Mouse (Mus musculus): Measurements from ENCODE around the gene Zmym6.
"Not testable (repeated sequence)": the region's sequence is repeated elsewhere in the genome, so short reads cannot be mapped to it uniquely, and the experiment has no call there.

Zmym6 gene

DNA sequence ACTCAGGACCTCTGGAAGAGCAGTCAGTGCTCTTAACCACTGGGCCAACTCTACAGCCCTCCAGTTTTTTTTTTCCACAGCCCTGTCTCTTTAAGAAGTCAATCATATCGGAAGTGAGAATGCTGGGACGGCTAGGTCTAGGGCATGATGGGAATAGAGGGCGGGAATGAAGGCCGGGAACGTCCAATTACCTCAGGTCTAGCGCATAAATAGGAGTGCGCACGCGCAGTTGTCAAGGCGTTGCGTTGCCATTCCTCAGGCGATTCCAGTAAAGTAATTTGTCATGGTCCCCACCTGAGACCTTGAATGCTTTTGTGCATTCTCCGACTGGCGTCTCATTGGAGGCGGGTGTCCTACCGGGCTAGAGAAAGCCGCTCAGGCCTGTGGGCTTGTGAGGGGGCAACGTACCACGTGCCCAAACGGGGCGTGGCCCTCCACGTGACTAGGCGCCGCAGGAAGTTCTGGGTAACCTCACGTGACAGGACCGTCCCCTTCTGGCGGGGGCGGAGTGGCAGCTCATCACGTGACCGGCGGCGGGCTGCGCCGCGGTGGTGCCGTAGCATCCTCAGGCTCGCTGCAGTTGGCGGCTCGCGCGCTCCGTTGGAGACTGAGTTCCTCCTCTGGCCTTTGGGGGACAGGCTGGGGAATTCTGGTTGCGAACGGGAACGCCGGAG lies at the start of gene Zmym6:
Zmym6 (plus strand) TSS at position 509 of the 674 bp plus-strand sequence.
- DNase-seq (ENCODE audit: low spot score in 2 of 2) = peak; percentile 79 to 85

DNA sequence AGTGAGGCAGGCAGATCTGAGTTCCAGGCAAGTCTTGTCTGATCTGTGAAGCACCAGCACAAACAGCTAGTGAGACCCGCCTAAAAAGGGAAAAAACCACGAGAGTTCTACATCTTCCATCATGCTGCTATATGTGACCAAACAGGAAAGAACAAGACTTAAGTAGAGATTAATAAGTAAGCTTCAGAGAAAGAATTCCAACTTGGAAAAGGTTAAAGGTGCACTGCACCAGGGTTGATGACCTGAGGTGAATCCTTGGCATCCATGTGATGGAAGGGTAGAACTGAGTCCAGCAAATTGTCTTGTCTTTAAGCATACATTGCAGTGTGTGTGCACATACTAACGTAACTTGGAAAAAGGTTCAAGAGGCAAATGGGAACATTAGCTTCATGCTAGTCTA lies 40.0 kb upstream of the Zmym6 start:
- DNase-seq (ENCODE audit: low spot score in 2 of 2) = no peak

DNA sequence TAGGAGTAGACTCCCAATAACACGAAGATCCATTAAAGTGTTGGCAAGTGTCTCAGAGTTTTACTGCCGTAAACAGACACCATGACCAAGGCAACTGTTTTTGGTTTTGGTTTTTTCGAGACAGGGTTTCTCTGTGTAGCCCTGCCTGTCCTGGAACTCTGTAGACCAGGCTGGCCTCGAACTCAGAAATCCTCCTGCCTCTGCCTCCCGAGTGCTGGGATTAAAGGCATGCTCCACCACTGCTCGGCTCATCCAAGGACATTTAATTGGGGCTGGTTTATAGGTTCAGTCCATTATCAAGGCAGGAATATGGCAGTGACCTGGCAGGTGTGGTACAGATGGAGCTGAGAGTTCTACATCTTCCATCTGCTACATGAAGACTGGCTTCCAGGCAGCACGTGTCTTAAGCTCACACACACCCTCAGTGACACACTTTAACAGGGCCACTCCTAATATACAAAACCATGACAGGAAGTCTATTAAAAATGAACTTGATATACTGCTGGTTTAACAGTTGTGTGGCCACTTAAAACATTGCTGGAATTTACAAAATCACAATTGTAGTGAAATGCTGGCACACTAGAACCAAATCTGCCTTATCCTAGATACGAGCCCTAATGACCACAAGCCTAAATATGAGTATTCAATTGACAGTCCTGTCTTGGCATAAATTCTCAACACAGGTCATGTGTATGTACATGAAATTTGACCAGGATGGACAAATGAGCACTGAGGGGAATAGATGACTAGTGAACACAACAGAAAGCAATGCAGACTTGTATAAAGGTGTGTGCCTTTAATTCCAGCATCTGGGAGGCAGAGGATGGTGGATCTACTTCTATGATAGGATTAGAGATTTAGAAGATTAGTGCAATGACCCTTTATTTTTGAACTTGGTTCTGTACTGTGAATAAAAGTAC lies 39.0 kb upstream of the Zmym6 start:
- DNase-seq (ENCODE audit: low spot score in 2 of 2) = no peak

DNA sequence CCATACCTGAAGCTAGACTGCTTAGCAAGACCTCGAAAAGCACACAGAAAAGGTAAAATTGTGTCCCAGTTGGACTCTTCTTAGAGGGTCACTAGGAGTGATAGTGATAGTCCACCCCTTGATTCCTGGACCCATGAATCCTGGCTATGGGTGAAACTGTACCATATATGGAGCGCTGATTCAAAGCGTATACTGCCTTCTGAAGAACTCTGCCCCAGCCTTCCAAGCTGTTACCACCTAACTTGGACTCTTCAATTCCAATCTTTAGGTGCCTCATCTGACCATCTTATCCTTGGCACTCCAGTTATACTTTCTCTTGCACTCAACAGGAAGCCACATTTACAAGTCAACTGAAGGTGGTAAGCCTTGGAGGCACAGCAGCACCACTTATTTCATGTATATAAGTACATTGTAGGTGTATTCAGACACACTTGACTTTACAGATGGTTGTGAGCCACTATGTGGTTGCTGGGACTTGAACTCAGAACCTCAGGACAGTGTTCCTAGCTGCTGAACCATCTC lies 38.3 kb upstream of the Zmym6 start:
- DNase-seq (ENCODE audit: low spot score in 2 of 2) = no peak

DNA sequence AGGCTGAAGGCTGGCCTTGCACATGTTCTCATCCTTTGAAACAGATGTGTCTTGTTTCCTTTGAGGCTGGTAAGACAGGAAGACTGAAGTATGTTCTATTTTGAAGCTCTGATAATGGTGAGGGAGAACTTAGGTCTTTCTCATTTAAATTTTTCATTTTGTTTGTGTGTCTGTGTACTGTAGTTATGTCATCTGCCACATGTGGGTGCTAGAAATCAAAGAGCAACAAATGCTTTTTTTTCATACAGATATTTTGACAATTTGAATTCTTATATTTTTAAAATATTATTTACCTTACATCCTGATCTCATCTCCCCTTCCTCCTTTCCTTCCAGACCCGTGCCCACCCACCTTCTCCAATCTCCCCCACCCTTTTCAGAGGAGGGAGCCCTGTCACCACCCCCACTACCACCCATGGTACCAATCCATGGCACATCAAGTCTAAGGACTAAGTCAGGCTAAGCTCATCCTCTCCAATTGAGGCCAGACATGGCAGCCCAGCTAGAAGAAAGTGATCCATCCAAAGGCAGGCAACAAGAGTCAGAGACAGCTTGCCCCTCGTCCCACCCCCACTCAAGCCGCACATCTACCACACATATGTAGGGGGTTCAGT lies 37.2 kb upstream of the Zmym6 start:
- DNase-seq (ENCODE audit: low spot score in 2 of 2) = no peak

DNA sequence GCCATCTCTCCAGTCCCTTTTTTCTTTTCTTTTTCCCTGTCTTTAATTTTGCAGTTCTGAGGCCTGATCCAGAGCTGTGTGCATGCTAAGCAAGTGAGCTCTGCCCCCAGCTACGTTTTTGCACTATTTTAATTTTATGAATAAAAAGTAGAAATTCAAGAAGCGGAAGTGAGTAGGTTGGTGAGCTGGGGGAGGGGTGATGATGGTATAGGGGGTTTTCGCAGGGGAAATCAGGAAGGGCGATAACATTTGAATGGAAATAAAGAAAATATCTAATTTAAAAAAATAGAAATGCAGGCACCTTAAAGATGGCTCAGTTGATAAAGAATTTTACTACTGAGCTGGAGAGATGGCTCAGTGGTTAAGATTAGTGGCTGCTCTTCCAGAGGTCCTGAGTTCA lies 33.6 kb upstream of the Zmym6 start:
- no peak for DNase-seq (ENCODE audit: low spot score in 2 of 2)

DNA sequence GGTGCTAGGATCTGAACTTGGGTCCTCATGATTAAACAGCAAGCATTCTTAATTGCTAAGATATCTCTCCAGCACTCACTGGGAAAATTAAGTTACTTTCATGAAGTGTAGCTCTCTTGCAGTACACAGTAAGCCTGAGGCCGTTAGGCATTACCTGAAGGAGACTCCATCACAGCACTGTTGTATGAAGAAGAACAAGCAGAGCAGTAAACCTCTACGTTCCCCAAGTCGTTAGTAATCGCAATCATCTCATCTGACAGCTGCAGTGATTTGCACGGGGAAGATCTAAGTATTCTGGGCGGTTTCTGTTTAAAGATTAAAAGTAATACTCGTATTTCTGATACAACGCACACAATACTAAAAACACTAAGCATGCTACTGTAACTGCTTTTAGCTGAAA lies 26.1 kb upstream of the Zmym6 start:
- no peak for DNase-seq (ENCODE audit: low spot score in 2 of 2)

DNA sequence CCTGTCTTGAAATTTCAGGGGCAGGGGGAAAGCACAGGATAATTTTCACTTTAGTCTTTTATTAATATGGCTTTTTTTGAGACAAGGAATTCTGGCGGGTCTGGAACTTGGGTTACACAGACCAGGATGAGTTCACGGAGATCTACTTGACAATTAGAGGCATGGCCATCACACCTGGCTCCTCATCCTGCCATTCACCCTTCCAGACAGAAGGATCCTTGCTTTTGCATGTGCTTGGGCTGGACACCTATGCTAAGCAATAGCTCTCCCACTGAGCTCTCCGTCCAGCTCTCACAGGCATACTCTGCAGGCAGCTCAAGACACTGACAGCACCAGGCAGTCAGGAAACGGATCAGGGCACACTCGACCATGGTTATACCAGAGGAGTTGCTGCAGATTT lies 24.1 kb upstream of the Zmym6 start:
- no peak for DNase-seq (ENCODE audit: low spot score in 2 of 2)

DNA sequence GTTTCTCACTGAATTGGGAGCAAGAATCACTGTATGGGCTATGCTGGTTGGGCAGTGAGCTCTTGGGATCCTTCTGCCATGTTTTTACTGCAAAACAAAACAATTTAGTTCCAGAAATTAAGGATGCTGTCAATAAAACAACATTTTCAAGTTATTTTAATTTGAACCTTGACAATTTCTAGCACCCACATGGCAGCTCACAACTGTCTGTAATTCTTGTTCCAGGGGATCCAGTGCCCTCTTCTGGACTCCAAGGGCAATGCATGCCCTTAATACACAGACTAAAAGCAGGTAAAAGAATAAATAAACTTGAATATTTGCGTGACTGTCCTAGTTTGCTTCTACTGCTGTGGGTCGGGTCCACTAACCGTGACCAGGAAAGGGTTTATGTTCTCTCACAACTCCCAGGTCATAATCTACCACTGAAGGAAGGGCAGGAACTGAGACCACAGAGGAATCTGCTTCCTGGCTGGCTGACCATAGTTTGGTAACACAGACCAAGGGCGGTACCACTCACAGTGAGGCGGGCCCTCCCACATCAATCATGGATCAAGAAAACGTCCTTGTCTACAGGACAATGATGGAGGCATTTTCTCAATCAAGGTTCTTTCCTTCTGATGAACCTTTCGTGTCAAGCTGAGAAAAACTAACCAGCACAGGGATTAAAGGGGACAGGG lies 22.5 kb upstream of the Zmym6 start:
- DNase-seq (ENCODE audit: low spot score in 2 of 2) = no peak

DNA sequence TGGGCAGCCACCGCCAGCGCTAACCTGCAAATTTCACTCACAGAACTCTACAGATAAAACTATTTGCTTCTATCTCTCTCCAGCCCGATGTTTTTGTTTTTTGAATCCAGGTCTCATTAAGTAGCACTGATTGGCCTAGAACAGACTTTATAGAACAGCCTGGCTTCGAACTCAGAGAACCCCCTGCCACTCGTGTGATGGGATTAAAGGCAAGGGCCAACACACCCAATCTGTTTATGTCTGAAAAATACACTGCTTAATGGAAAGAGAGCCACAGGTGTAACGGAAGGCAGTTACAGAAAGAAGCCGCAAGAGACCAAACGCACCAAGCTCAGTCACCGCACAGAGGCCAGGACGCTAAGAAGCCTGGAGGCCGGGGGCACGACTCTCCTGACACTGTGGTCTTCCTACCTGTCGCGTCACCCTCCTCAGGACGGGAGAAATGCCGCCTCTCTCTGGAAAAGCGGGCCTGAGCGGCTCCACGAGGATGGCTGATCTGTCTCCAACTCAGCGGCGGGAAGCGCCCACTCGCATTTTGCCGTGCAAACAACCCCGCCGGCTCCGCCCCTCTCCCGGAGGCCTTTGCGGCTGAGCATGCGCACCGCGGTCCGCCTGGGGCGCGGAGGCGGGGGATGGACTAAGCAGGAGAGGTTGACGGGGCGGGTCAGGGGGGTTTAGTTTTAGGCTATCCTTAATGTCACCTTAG lies 16.4 kb upstream of the Zmym6 start, which contains the start of gene Zmym1:
Zmym1 (minus strand) TSS at position 568 of the 706 bp plus-strand sequence.
- DNase-seq (ENCODE audit: low spot score in 2 of 2) = peak; percentile 87 to 92

DNA sequence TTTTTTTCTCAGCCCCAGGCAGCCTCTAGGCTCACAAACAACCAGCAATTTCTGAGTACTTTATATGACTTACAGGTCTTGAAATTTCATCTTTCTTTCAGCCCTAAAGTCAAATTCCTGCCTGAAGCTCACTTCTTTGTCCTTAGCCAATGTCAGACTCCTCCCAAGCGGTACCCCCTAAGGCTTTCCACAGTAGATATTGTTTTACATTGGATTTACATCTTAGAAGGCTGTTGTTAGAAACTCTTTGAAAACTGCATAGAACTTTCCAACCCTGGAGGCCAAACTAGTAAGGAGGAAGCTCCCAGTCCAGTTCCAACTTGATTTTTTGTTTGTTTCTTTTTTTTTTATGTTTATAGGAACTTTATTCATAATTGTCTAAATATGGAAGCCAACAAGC lies 13.1 kb upstream of the Zmym6 start:
- DNase-seq (ENCODE audit: low spot score in 2 of 2) = no peak

DNA sequence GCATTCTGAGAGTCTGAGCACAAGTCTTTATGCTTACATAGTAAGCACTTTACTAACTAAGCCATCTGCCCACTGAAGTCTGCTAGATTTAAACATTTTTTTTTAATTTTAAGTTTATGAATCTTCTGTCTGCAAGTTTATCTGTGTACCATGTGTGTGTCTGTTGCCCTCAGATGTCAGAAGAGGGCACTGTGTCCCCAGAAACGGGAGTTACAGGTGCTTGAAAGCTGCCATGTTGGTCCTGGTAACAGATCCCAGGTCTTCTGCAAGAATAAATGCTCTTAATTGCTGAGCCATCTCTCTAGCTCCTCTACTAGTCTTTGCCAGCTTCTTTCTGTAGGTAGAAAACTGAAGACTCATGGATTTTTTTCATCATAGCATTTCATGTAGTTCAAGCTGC lies 2.3 kb upstream of the Zmym6 start:
- DNase-seq (ENCODE audit: low spot score in 2 of 2) = no peak

DNA sequence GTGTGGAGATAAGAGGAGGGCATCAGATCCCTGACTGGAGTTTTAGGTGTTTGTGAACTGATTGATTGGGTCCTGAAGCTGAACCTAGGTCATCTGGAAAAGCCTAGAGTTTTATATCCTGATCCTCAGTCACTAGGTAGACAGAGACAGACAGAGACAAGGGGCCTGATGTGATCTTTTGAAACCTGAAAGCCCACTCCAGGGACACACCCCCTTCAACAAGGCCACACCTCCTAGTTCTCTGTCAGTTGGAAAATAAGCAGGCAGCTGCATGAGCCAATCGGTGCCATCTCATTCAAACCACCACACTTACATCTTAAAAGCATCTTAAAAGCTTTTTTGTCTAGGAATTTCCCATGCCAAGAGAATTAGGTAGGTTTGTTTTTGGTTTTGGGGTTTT lies 3.6 kb downstream of the Zmym6 start:
- no peak for DNase-seq (ENCODE audit: low spot score in 2 of 2)

DNA sequence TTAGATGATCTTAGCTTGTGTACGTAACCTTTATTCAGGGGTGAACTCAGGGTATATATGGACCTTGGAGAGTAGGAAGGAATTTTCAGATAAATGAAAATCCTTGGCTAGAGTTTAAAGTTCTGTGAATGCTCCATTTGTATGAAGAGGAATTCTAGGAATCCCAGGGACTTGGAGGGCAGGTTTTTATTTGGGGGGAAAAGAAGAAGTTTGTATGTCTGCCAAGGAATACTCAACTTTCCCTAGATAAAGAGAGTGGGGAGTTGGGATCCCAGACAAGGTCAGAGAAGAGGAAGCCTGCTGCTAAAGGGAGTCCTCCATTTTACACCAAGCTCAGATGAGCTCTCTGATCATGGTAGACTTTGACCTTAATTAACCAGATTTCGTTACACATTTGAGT lies 5.9 kb downstream of the Zmym6 start:
- no peak for DNase-seq (ENCODE audit: low spot score in 2 of 2)

DNA sequence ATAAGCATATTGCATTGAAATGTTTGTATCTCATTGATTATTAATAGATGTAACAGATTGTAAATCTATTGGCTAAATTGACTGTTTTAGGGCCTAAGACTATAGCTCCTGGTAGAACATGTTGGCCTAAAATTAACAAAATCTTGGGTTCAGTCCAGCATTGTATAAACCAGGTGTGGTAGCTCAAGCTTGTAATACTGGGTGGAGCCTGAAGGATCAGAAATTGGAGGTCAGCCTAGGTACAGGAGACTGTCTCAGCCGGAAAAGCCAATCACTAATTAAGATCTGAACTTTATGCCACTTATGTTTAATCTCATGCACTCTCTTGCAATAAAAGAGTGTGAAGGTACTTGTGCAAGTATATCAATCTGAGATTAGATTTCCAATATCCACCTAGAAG lies 8.6 kb downstream of the Zmym6 start:
- DNase-seq (ENCODE audit: low spot score in 2 of 2) = no peak

DNA sequence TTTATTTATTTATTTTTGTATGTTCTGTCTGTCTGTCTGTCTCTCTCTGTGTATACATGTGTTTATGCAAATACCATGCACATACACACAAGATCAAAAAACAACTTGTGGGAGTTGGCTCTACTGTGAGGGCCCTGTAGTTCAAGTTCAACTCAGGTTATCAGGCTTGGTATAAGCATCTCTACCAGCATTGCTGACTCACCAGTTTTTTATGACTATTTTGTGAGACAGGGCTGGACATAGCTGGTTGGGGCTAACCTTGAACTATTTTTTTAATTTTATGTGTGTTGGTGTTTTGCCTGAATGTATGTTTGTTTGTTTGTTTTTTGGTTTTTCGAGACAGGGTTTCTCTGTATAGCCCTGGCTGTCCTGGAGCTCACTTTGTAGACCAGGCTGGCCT lies 14.0 kb downstream of the Zmym6 start:
- DNase-seq (ENCODE audit: low spot score in 2 of 2) = no peak

DNA sequence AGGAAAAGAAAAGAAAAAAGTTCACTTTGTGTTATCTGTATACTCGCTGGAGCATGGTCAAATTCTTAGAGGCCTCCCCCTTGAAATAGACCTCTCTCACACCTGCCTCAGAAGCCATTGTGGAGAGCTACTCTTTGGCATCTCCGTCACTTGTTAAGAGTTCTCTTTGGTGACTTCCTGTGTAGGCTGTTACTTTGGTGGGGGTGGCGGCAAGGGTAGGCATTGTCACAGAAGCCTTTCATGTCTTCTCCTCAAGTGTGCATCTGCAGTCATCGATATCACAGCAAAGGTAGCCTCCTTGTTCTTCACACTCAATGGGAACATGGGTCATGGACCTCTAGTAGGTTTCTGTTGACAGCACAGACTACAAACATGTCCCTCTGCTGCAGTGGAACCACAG lies 17.9 kb downstream of the Zmym6 start:
- DNase-seq (ENCODE audit: low spot score in 2 of 2) = no peak

DNA sequence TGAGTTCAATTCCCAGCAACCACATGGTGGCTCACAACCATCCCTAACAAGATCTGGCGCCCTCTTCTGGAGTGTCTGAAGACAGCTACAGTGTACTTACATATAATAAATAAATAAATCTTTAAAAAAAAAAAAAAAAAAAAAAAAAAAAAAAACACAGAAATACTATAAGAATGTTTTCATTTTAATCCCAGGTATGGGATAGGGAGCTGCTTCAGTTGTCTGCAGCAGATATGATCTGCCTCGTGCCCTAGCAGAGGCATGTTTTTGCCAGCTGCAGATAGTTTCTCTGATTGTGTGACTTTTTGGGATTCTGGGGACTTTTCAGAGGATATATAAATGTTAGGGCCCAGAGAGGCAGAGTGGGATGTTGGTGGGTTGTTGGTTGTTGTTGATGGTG lies 22.4 kb downstream of the Zmym6 start:
- DNase-seq (ENCODE audit: low spot score in 2 of 2) = not testable (repeated sequence)

DNA sequence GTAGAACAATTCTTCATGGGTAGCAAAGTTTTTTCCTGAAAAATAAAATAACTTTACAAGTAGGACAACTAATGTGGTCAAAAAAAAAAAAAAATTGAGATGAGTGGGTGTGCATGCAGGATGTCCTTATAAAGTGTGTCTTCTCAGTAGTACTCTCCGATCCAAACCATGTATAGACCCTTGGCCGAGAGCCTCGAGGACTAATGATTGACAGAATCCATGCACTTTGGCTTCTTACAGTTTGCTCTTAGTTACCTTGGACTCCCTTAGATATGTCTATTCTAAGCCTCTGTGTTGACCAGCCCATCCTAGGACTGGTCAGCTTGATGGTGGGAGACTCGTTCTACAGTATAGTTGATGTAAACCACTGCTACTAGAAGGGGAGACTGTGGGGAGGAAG lies 30.4 kb downstream of the Zmym6 start:
- no peak for DNase-seq (ENCODE audit: low spot score in 2 of 2)

DNA sequence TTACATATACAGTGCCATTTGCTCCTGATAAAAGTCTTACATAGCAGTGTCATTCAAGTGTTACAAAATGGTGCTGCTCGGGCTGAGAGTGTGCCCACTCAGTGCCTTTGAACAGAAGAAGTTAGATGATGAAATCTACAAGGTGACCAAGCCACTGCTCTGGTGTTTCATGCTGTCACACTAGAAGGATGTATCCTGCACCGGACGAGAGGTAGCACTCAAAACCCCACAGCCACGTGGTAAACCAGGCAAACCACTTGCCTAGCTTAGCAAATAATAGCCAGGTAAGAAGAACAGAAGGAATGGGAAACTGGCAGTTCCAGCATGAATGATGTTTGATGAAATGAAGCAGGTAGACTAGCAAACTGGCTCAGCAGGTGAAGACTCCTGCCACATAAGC lies 33.4 kb downstream of the Zmym6 start:
- no peak for DNase-seq (ENCODE audit: low spot score in 2 of 2)

DNA sequence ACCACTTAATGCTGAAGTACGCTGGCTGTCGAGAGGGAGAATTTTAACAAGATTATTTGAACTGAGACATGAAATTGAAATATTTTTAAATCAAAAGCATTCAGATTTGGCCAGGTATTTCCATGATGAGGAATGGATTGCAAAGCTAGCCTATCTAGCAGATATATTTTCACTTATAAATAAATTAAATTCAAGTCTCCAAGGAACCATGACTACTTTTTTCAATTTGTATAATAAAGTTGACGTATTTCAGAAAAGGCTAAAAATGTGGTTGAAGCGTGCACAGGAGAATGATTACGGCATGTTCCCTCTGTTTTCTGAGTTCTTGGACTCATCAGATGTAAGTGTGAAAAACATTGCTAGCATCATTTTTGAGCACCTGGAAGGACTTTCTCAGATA lies 46.2 kb downstream of the Zmym6 start, which contains the start of gene Tmem35b:
Tmem35b (plus strand) TSS at position 301 of the 400 bp plus-strand sequence.
- DNase-seq (ENCODE audit: low spot score in 2 of 2) = no peak

Measured in spleen, postnatal 14 days (tissue).